Comparison of ENCODE assay signal across 8 mouse cellular contexts in genomic region chr12:79966621-79967490, GRCm38 (mm10).
DNase-seq lines count a peak whose midpoint lies in the region; ATAC-seq and TF ChIP-seq lines count a peak whose summit lies in the region.

No protein-coding gene starts in this region.

- DNase-seq in gastrocnemius, adult 2 months, result no peak
- no peak for DNase-seq in gastrocnemius, postnatal 36 days
- peak; percentile 38 for DNase-seq in retina, postnatal 1 day
- DNase-seq in retina, embryonic 14.5 days (ENCODE audit: low spot score), result no peak
- DNase-seq in heart, postnatal 25 days (ENCODE audit: low spot score), result peak; percentile 30
- DNase-seq in stomach, postnatal 0 days (ENCODE audit: low spot score), result no peak
- no peak for DNase-seq in right cerebral cortex, postnatal 4 days
- no peak for DNase-seq in thymus, postnatal 14 days

- no peak for ATAC-seq in stomach, postnatal 0 days (ENCODE audit: low FRiP score, low TSS enrichment)

- WGBS in stomach, postnatal 0 days, result 58% methylated on average over 12 of the region's 12 CpGs

- no peak for TF ChIP-seq EP300 in stomach, postnatal 0 days (optimal IDR thresholded peaks at IDR 0.05)

- H3K36me3 ChIP-seq in stomach, postnatal 0 days (ENCODE audit: control insufficient read depth, insufficient read depth, low read length), result no peaks in the 10 kb centered on the region

- H3K27ac ChIP-seq in gastrocnemius, adult 2 months, result peak overlapping the region; percentile 77
- peak overlapping the region; percentile 87 for H3K27ac ChIP-seq in stomach, postnatal 0 days (replicated peaks)

- no peaks in the 10 kb centered on the region for H3K9me3 ChIP-seq in stomach, postnatal 0 days (ENCODE audit: control insufficient read depth, low read length)

- H3K9ac ChIP-seq in stomach, postnatal 0 days (ENCODE audit: low read length), result no peak overlapping the region

- no peak overlapping the region for H3K4me2 ChIP-seq in stomach, postnatal 0 days (replicated peaks; ENCODE audit: low read depth)

- intact Hi-C loops in gastrocnemius, adult 2 months (cut with DNase I), result loop anchor here (5.0 kb wide), 4 partner anchors 60 to 355 kb away; partner anchors contain the start of gene Zfp36l1
- intact Hi-C loops in gastrocnemius, postnatal 36 days (cut with DNase I), result loop anchor here (5.0 kb wide), 3 partner anchors 80 to 140 kb away; no protein-coding TSS in a partner anchor
- intact Hi-C loops in heart, postnatal 25 days (cut with DNase I), result loop anchor here (5.0 kb wide), 1 partner anchor 145 kb away; the partner anchor contains the start of gene Zfp36l1

- no peaks in the 10 kb centered on the region for H3K27me3 ChIP-seq in stomach, postnatal 0 days (ENCODE audit: control insufficient read depth, insufficient read depth, low read length)

- H3K4me1 ChIP-seq in stomach, postnatal 0 days (replicated peaks; ENCODE audit: control insufficient read depth, insufficient read depth), result peaks cover 12% of the 10 kb centered on the region

- no peak for TF ChIP-seq CTCF in gastrocnemius, adult 2 months (IDR thresholded peaks at IDR 0.05)
- TF ChIP-seq CTCF in stomach, postnatal 0 days (IDR thresholded peaks at IDR 0.05; ENCODE audit: low read depth), result 0 out of 2 replicates have a peak, but pooled peaks have one; percentile 2

- H3K4me3 ChIP-seq in gastrocnemius, adult 2 months, result no peak overlapping the region
- no peak overlapping the region for H3K4me3 ChIP-seq in stomach, postnatal 0 days (ENCODE audit: low read depth, low read length)

Comparison
In these comparisons a context has a peak if more than half of its experiments do, and no peak if none do; other contexts are left out.
1. DNase-seq: peak in retina, postnatal 1 day (single experiment) and heart, postnatal 25 days (single experiment); none in gastrocnemius, adult 2 months (single experiment), gastrocnemius, postnatal 36 days (0 of 2), retina, embryonic 14.5 days (single experiment), stomach, postnatal 0 days (single experiment), right cerebral cortex, postnatal 4 days (single experiment) and thymus, postnatal 14 days (single experiment).